Mouse (Mus musculus): ENCODE results near the gene Psmc1. TPM values are rescaled to one million over a fixed set of nuclear protein-coding genes. Genes with fewer than 3 reads are reported as not detected.

Gene Psmc1
- polyA plus RNA-seq, 1 experiment, result 108 TPM

DNA sequence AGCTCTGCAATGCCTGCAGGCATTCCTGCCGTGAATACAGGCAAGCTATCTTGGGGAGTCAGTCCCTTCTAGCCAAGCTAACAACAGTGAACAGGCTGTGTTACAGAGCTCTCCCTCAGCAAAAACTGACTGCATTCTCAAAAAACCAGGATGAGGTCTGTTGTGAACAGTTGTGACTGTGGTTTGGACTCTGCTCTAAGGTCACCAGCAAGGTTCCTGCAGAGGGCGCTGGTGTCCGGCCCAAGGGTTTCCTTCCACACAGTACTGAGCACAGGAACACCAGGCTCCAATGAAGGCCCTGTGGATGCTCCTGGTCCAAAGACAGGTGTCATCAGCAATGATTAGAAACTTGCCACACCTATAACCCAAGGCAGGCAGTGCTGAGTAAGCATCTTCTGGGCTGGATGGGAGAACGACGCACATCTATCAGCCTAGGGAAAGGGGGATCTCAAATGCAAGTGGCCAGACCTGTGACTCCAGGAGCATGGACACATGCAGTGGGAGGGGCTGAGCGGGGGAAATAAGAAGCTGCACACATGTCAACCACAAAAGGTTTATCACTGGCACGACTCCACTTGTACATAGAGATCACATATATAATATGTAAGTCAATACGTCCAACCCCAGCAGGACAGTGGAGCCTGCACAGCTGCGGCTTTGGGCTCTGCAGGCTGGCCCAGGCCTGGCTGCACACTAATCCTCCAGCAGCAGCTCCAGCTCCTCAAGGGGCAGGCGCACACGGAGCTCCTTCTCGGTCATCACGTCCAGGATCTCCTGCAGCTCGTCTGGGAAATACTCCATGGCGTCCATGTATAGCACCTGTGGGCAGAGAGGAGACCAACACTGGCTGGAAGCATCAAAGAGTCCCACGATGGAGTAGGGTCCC is 15.2 kb downstream of the Psmc1 start:
- DNase-seq (ENCODE audit: low spot score), result no peak

DNA sequence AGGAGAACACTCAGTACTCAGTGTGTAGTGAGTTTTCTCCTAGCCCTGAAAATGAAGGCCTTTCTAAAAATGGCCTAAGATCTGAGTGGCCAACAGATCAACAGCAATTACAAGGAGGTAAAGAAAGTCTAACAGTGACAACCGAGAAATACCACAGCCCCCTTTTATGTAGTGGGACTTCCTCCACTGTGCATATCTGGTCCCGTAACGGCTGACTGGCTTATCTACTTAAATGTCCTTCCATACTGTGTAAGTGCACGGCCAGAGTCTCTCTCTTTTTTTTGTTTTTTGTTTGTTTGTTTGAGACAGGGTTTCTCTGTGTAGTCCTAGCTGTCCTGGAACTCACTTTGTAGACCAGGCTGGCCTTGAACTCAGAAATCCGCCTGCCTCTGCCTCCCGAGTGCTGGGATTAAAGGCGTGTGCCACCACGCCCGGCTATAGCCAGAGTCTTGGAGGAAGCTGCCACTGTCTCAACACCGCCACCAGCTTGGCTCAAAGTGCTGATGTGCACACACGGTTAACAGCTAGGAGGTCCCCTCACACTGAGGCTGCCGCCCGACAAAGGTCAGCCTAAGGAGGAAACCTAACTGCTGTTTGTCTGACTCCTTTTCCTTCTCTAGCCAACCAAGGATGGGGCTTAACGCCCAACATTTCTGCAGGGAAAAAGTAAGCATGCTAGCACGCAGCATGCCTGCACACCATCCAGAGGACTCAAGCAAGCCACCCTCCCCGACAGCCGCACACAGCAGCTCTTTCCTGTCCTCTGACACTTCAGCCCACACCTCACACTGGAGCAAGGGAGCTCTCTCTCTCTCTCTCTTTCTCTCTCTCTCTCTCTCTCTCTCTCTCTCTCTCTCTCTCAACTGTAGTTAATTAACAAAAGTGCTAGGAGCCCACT is 17.3 kb downstream of the Psmc1 start:
- DNase-seq (ENCODE audit: low spot score), result no peak

DNA sequence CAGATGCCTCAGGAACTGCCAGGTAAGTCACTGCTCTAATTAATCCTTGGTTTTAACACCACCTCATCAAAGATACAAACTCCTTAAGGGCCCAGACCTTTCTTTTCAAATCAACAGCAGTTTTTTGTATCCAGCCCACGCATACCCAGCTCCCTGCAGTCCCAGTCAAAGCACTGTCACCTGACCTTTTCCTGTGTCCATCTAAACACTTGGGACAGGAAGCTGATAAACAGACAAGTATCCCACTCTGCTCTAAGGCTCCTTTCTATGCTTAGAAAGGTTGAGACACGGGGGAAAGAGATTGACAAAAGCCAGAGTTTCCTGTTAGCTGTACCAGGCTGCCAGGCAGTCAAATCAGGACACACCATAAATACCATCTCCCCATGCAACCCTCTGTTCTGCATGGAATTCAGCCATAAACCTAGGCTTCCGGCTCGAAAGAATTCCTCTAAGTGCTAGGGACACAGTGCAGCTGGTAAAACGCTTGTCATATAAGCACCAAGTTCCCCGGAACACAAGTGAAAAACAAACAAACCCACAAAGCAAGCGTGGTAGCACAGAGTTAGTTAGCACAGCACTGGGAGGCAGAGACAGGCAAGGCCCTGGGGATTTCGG is 18.0 kb downstream of the Psmc1 start:
- no peak for DNase-seq (ENCODE audit: low spot score)

DNA sequence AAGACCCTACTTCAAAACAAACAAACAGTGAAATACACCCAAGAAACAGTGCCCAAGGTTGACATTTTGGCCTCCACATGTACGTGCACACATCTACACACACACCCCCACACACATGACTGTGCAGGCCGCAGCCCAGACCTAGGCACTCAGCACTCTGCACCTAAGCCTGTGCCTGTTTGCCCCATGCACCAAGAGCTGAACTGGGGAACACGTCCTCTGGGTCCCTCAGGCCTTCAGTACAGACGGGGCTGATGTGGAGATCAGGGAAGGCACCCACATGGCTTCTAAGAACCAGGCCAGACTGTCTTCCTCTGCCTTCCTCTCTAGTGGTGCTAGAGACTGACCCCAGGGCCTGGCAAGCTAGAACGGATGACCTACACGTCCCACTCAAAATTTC is 18.6 kb downstream of the Psmc1 start:
- DNase-seq (ENCODE audit: low spot score), result no peak

DNA sequence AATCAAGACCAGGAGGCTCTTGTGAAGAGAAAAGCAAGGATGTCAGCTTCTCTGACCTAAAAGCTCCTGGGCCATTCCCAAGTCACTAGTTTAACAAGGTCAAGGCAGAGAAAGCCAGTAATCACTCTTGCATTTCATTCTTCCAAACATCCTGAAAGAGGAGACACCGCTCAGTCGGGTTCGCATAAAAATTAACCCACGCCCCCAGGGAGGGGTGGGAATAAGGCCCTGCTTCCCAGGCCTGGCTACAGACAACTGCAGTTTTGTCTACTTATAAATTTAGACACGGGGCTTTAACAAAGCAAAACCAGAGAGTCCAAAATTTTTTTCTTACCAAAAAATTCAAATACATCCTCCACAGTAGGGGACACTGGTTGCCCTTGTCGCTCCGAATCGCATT is 19.0 kb downstream of the Psmc1 start:
- DNase-seq (ENCODE audit: low spot score), result no peak

DNA sequence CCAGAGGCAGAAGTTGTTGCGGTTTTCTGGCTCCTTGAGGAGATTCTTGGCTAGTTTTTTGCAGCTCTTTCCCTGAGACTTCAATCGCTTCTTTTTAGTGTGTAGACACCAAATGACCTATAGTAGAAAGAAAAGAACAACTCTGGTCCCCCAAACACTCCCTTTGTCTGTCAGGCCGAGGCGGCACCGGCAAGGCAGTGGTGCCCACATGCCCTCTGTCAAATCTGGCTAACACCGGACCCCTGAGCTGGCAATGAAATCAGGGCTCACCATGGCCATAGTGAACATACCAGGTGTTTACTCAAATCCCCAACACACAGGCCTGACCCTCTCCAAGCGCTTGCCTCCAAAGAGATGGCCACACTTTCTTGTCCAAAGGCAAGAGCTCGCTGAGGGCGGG is 21.2 kb downstream of the Psmc1 start:
- no peak for DNase-seq (ENCODE audit: low spot score)

DNA sequence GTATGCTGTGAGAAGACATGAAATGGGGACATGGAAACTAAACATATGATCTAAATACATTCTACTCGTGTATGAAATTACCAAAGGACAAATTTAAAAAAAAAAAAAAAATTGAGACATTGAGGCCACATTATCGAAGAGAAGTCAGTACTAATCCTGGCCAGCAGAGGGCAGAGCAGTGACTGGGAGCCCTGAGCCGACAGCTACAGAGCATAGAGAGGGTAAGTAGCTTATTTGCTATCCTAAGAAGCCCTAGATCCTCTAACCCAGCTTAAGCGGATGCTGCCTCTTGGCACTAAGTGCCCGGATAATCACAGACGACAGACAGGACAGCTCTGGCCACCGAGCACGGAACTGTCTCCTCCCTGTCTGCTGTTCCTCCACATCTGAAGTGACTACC is 21.7 kb downstream of the Psmc1 start:
- DNase-seq (ENCODE audit: low spot score), result no peak

DNA sequence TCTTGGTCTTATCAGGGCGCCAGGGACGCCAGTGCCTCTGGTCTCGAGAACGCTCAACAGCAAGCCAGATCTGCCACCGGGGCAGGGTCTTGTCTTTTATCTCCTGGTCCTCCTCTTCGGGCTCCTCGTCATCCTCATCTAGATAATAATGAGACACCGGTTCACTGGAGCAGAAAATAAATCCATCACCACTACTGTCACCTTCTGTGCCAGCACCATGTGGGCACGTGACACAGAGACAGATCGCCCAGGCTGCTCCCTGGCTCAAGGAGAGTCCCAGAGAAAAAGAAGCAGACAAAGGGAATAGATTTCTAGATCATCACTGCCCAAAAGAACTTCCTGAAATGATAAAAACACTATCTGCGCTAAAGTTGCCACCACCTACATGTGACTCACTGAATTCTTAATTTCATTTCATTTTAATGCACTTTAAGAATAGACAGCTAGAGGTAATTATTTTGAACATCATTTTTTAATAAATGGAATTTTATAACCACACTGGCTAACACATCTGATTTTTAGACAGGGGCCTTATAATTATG is 24.5 kb downstream of the Psmc1 start:
- no peak for DNase-seq (ENCODE audit: low spot score)

DNA sequence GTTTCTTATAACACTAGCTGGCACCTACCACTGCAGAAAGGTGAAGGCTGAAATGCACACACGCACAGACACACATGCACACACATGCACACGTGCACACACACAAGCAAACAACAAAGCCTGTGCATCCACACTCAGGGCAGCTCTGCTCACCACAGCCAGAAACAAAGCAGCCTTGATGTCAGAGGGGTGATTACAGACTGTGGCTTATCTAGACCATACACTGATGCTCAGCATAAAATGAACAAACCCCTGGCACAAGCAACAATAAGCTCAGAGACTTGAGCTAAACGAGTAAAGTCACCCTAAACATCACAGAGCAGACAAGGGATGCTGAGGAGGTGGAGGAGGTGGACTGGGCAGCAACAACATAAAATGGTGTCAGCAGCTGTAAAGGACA is 25.2 kb downstream of the Psmc1 start:
- no peak for DNase-seq (ENCODE audit: low spot score)

DNA sequence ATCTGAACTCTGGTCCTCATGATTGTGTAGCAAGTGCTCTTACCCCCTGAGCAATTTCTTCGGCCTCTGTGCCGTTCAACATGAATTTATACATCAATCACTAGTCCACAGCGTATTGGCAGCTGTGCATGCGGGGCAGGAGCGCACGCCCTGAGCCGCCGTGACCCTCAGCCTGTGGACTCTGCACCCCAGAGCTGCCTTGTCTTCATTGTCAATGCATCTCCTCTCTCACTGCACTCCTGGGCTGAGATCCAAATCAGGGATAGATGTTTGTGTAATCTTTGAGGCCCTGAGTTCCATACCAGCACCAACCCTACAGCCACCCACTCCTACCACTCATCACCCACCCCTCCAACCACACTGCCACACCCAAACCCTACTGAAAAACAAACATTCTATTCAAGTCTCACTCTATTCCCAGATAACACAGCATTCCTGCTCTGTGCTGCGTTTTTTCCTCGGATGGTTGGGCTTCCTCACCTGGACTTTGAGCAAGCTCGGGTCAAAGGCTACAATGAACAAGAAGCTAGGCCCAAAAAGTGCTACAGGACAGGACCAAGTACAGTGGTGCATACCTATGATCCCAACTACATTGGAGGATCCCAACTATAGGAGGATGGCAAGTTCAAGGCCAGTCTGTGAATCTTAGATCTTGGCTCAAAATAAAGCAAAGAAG is 33.0 kb downstream of the Psmc1 start:
- no peak for DNase-seq (ENCODE audit: low spot score)

DNA sequence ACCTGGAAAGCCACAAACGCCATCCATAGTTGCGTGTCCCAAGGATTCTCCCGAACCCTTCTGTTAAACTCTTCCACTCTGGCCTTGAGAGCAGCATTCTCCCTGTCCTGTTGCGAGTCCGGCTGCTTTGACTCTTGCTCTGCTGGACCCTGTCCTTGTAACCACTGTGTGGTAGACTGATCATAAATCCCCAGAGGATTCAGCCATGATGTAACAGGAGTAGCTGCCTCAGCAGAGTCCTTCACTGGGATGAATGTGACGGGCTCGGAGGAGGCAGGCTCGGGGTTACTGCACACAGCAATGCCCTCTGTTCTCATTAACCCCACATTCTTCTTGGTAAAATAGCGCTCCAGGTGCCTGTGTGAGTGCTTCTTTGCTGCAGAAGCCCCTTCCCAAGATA is 33.8 kb downstream of the Psmc1 start:
- no peak for DNase-seq (ENCODE audit: low spot score)

DNA sequence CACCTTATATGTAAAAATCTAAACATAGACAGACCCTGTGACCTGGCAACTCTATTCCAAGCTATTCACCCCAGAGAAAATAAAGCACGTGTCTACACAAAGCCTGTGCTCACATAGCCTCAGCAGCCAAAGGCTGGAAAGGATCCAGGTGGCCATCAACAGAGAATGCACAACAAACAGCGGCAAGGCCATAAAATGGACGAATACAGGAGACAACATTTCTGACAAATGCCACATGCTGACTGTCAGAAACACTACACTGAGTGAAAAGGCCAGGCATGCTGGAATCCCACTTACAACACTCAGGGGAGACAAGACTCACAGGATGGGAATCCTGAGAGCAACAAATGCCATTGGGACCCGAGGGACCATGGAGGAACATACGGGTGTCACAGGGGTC is 34.3 kb downstream of the Psmc1 start:
- no peak for DNase-seq (ENCODE audit: low spot score)

DNA sequence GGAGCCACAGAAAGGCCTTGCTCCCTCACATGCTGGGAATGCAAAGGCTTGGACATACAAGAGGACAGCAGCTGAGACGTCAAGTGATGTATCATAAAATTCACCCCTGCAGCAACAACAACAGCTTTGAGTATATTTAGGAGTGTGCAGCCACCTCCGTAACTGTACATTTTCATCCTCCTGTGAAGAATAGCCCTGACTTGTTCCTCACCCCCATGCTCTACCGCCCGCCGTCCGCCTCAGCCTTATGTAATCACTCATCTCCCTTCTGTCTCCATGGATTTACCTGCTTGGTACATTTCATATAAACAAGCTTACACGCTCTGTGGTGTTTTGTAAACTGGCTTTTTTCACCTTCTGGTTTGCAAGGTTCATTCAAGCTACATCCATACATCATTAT is 42.5 kb downstream of the Psmc1 start:
- no peak for DNase-seq (ENCODE audit: low spot score)

DNA sequence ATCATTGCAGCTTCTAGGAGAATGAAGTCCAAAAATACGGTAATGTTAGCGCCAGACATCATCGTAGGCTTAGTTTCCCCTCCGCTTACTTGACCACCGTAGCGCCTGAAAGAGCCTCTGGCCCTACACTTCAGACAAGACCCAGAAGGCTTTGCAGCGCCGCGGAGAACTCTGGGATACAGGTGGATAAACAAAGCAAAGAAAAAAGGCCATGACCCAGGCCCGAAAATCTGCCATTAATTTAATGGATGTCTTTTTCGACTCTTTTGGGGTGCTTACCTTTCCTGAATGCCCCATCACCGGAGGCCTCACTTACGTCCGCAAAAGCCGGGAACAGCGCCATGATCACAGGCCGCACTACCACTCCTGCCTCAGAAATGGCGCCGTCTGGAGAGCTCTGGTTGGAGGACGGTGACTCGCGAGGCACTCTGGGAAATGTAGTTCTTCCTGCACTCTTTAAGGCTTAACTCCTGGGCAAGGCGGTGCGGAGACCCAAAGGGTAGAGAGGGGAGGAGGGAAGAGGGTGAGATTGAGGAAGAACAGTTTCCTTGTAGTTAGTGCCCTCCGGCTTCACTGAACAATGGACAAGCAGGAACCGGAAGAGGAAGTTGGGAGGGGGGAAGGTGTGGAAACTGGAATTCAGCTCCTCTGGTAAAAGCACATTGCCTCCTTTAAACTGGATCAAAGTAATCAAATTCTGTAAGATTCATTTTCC is 49.5 kb downstream of the Psmc1 start, which contains the start of gene Nrde2:
Gene Nrde2 (minus strand): TSS at position 393 of the 715 bp plus-strand sequence.
- peak; percentile 76 for DNase-seq (ENCODE audit: low spot score)

DNA sequence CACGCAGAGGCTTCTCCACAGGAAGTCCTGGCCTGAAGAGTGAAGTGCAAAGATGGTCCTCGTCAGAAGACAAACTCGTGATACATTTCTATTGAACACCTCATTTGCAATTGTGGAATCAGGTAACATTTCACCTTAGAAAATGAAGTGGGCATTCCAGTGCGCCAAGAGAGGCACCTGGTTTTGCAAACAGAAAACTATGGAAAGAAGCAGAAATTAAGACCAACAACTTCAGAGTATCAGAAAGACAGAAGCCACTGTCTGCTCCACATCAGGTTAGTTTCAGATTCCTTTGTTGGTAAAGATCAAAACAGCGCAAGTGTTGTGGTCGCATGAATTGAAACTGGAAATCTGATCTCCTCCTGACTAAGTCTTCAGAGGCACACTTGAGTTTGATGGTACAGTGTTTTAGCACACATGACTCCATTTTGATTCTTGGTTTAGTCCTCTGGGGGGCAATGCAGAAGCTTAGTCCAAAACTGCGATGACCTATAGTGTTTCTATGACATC is 55.1 kb downstream of the Psmc1 start:
- DNase-seq (ENCODE audit: low spot score), result no peak

DNA sequence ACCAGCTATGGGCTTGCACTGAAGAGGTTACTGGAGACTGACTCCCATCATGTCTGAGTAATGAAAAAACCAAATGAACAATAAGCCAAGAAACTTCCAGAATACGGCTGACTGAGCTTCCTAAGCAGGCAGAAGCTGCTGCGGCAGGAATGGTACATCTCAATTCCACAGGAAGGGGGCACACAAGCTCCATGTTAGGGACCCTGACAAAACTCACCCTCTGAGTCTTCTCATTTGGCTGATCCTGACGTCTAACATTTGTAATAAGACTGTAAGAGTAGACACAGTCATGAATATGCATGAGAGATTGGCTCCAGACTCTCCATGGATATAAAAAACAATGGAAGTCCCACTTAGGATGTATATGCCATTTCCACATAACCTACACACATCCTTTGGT is 56.2 kb downstream of the Psmc1 start:
- no peak for DNase-seq (ENCODE audit: low spot score)

DNA sequence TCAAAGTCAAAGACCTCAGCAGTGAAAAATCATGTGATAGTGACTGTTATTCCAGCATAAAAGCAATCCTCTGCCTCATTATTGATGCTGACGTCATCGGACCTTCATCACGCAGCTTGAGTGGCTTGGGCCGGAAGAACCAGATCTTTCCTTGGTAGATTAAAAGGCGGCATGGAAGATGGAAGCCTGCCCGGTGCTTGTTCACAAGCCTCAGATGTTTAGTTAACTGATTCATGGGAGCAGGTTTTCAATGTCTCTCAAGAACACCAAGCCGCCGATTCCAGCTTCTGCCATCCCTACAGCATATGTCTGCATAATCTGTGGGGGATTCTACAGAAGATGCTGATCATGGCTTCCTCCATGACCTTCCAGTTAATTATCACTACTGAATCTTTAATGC is 57.0 kb downstream of the Psmc1 start:
- no peak for DNase-seq (ENCODE audit: low spot score)

DNA sequence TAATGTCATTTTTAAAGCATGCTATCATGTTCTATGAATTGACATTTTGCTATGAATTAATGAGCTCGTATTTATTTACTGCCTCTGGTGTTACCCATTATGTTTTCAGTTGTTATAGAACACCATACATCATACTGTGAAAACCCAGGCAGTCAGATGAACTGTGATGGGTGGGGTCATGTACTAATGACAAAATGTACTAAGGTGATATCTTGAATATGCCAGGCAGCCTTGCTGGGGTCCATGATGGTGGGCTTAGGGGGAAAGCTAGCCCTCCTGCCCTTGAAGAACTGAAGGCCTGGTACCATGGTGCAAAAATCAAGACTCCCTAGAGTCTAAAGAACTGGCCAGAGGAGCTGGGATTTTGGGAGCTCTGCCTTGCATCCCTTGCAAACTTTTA is 57.5 kb downstream of the Psmc1 start:
- no peak for DNase-seq (ENCODE audit: low spot score)

DNA sequence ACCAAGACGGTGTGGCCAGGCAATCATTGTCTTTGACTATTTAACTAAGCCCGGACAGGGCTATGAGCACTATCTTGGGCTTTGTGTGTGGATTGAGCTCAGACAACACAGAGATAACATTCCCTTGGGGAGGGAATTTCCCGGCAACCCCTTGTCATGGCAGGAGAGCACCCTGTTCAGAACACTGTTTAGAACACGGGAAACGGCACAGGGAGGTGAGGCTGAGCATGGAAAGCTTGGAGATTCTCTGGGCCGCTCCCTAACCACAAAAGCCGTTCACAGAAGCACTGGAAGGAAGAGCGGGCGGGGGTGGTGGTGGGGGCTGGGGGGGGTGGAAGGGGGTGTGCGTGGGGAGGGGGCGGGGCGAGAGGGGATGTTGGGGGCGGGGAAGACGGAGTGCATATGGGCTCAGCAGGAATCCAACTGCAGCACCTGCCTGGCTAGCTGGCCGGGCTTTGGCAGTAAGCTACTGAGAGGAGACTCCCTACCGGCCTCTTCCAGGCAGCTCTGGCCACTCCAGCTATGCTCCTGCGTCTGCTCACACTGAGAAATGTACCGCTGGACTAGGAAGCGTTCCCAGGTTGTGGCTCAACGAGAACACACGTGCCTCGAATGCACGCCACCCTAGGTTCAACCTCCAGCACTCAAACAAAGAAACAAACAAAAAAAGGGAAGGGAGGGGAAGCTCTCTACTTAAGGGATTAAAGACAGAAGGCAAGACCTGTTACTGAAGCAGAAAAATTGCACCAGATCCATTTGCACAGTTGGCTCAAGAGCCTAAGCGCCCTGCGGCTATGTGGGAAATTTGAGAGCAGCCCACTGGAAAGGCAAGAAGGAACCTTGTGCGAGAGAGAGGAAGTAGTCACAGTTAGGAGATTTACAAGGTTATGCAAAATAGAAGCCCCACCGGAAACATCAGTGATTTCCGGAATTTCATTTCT is 58.2 kb downstream of the Psmc1 start:
- peak; percentile 29 for DNase-seq (ENCODE audit: low spot score)

DNA sequence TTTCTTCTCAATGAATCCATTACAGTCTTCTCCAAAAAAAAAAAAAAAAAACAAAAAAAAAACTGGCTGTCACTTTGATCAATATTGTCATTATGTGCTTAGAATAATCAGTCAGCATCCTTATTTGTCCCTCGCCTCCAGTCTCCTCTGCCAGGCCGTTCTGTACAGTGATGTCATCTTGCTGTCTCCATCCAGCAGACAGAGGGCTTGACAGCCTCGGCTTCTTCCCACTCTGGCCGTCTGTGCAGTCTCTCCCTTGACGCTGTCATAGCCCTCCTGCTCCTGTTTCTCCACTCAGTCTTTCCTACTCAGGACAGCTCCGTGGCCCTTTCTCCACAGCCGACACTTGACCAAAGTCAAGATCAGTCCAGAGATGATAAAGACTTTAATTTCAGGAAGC is 62.5 kb downstream of the Psmc1 start:
- DNase-seq (ENCODE audit: low spot score), result no peak

All from urinary bladder, adult 2 months (tissue).